Mouse (Mus musculus) embryo, embryonic 11.5 days (tissue): ENCODE measurements at regions not wholly inside any gene's neighbourhood (a gene's known extent, or its start where the extent isn't known, plus 50 kb on each side); places are given as distances from the start of the nearest gene placed in this dataset.

ENCODE experiments used
- DNase-seq: peaks from one replicate; pipeline ENCODE4 v3.0.0-alpha.2; 2012; ENCODE audit warnings: low read depth, low spot score

- no peak for DNase-seq
These were observed 163.2 kb upstream of the Jun start for GRCm38 (mm10) chr4:95215187-95215586.

GRCm38 (mm10) chr4:95230461-95230860 lies 178.4 kb upstream of the Jun start:
- no peak for DNase-seq

GRCm38 (mm10) chr4:95233034-95233433 lies 181.0 kb upstream of the Jun start:
- no peak for DNase-seq

GRCm38 (mm10) chr4:95234030-95234555 lies 182.1 kb upstream of the Jun start:
- no peak for DNase-seq

- DNase-seq = no peak
These were observed 196.0 kb upstream of the Jun start for GRCm38 (mm10) chr4:95247977-95248376.

GRCm38 (mm10) chr4:95249031-95249430 lies 197.0 kb upstream of the Jun start:
- DNase-seq = no peak

- no peak for DNase-seq
These were observed 198.1 kb upstream of the Jun start for GRCm38 (mm10) chr4:95250083-95250482.

GRCm38 (mm10) chr4:95269766-95270165 lies 217.7 kb upstream of the Jun start:
- DNase-seq = no peak

GRCm38 (mm10) chr4:95270389-95270788 lies 218.4 kb upstream of the Jun start:
- no peak for DNase-seq

GRCm38 (mm10) chr4:95276231-95276630 lies 224.2 kb upstream of the Jun start:
- no peak for DNase-seq

GRCm38 (mm10) chr4:95277989-95278713 lies 226.1 kb upstream of the Jun start:
- DNase-seq = no peak

- DNase-seq = peak; percentile 61
These were observed 226.7 kb upstream of the Jun start for GRCm38 (mm10) chr4:95278714-95279095.

- no peak for DNase-seq
These were observed 227.2 kb upstream of the Jun start for GRCm38 (mm10) chr4:95279200-95279599.

GRCm38 (mm10) chr4:95282083-95282482 lies 230.1 kb upstream of the Jun start:
- no peak for DNase-seq

GRCm38 (mm10) chr4:95283789-95284188 lies 231.8 kb upstream of the Jun start:
- DNase-seq = no peak

GRCm38 (mm10) chr4:95284192-95284591 lies 232.2 kb upstream of the Jun start:
- DNase-seq = no peak

- no peak for DNase-seq
These were observed 232.7 kb upstream of the Jun start for GRCm38 (mm10) chr4:95284696-95285095.

GRCm38 (mm10) chr4:95290321-95290720 lies 238.3 kb upstream of the Jun start:
- no peak for DNase-seq

- no peak for DNase-seq
These were observed 242.1 kb upstream of the Jun start for GRCm38 (mm10) chr4:95294110-95294509.

GRCm38 (mm10) chr4:95301907-95302306 lies 249.9 kb upstream of the Jun start:
- DNase-seq = no peak

GRCm38 (mm10) chr4:95303337-95303736 lies 251.3 kb upstream of the Jun start:
- DNase-seq = no peak

- no peak for DNase-seq
These were observed 252.0 kb upstream of the Jun start for GRCm38 (mm10) chr4:95304006-95304405.

GRCm38 (mm10) chr4:95307134-95307533 lies 250.2 kb upstream of the Fggy start:
- DNase-seq = no peak

- DNase-seq = no peak
These were observed 248.8 kb upstream of the Fggy start for GRCm38 (mm10) chr4:95308469-95308895.
